Mouse (Mus musculus) kidney, adult 8-10 months (tissue): ENCODE data around the gene Dennd2a.

Source experiments
- DNase-seq, 2 experiments: peaks; one replicate each; pipeline ENCODE4 v3.0.0; 2022

The Dennd2a gene

DNA sequence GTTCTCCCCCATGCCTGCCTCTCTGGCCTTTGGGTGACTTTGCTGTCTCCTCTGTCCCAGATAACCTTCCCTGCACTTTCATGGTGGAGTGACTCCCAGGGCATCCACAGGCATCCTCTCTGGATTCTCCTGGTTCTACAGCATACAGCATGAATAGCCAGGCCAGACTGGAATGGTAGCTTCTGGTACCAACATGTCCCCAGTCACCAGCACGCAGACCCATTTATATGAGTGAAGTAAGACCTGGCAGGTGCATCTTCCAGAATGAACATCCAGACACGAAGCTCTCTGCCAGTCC, 2.1 kb downstream of the Dennd2a start:
- no peak for DNase-seq

DNA sequence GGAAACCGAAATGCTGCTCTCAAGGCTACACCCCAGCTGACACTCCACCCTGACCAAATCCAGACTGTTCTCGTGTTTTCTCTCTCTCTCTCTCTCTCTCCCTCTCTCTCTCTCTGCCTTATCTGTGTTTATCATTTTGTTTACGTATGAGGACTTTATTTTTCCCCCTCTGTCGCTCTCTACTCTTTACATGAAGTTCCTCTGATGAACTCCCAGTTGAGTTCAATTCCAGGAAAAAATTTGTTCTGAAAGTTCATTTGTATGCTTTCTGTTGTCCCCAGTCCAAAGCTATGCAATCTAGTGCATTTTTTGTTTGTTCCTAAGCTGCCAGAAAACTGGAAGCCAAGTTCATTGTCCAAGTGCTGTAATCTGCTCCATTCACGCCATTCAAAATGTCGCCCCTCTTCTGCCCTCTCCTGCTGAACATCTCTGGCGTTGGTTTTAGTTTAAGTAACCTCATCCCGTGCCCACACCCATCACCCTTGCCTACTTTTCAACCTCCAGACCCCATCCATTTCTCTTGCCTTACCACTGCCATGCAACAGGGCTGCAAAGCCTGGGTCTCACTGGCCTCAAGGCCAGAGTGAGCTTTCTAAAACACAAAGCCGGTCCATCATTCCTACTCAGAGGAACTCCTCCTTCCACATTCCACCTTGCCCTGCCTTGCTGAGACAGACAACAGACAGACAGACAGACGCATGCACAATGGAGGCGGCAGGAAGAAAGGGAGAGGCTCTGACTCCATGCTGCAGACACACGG, 2.6 kb downstream of the Dennd2a start:
- DNase-seq, result no peak

DNA sequence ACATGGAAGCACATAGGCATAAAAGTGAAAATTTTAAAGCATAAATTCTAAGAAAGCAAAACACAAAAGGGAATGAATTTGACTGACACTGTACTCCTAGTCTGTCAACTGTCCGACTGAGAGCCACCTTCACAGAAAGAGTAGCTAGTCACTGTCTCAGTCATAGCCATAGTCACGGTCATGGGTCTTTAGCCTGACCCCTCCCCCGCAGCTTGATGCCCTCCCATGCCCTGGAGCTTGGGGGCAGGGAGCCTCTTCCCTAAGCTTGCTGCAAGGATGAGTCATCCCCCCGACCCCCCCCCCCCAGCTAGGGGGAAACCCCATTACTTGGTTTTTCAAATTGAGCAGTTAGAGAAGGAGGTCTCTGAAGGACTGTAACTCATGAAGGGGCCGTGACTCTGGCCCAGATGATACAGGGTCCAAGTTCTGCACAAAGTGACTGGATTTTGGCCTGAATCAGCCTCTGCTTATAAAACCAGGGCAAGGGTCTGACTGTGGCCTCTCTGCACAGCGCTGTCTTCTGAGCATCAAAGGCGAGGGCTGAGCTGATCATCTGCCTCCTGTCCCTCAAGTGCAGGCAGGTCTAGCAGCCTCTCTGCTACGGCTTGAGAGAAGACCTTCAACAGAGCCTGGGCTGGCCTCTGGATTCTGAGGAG, 5.6 kb downstream of the Dennd2a start:
- DNase-seq, result no peak

DNA sequence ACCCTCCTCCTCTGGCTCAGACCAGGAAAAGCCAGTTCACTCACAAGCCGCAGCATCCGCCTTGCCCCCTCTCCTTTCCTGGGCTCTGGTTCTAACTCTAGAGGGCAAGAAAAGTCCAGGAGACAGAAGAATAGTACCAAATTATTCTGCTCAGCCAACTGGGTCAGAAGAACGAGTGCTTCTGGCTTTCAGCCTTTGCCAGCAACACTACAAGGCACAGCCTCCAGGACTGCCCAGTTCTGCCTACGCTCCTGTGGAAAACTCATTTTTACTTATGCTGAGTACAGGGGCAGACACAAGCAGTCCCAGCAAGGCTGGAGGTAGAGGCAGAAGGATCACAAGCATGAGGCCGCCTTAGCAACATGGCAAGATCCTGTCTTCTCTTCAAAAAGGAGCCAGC, 9.6 kb downstream of the Dennd2a start:
- no peak for DNase-seq

DNA sequence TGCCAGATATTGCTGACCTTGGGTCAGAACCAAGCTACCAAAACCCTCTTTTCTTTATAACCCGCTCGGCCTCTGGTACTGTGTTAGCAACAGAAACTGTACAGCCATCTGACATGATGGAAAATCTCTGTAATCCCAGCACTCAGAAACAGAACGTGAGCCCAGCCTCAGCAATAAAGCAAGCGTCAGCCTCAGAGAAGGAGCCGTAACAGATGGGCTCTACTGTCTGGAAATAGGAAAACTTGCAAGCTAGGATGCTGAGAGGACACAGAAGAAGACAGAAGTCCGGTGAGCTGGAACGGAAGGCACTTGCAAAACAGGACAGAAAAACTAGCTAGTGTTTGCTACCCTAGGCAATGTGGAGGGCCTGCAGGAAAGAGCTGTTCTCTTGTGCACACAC, 12.2 kb downstream of the Dennd2a start:
- DNase-seq, result no peak

- no peak for DNase-seq
These were observed 13.8 kb downstream of the Dennd2a start for GRCm38 (mm10) chr6:39543769-39544420.

DNA sequence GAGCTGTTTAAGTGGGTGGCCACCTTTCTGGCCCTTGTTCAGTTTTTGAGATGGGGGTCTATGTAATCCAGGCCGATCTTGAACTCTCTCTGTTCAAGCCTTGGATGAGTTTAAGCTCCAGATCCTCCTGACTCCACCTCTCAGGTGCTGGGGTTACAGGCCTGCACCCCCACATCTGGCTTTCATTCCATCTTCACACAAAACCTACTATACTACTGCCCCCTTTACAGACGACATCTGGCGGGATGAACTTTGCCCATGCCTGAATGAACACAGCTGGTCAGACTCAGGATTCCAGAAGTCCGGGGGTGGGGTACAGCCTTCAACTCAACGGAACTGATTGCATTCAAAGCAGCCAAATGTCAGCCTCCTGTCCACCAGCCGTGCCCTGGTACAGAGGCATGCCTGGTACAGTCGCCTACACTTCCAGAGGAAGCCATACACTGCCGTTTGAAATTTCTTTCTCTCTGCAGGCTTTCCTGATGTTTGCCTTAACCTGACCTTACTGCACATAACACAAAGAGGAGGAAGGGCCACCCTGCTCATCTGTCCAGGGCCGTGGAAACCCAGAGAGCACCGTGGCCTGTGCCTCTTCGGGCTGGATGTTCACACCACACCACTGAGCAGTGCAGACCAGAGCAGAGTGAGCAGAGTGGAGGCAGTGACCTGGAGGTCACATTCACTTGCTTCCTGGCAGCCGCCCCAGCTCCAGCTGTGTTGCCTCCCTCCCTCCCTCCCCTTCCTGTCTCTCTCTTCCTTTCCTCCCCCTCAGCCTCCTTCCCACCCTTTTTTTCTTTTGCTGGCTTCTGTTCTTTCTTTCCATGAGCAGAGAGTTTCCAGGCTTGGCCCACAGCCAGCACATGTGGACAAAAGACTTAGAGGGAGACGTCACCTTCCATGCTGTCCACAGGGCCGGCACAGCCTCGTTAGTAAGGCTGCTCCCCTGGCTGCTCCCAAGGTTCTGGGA, 14.8 kb downstream of the Dennd2a start:
- DNase-seq, result peak; percentile 48 to 62

GRCm38 (mm10) chr6:39540563-39540962, 17.1 kb downstream of the Dennd2a start:
- DNase-seq, result no peak

GRCm38 (mm10) chr6:39539679-39540155, 17.9 kb downstream of the Dennd2a start:
- peak; percentile 36 to 70 for DNase-seq

DNA sequence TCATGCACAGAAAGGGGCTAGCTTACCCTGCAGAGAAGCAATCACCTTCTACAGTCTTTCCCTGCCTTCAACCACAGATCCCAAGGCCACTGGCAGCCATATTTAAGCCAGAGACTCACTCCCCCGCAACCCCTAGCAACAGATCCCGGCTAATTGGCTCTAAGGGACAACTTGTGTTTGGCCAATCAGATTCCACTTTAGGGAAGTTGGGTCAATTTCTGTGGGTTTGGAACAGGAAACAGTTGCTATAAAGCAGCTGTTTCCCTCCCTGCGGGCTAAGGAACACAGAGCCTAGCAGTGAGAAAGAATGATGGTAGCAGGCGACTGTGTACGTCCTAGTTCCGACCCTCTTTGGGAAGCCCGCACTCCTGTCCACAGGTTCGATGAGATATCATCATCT, 19.4 kb downstream of the Dennd2a start:
- DNase-seq, result no peak

- DNase-seq, result no peak
These were observed 20.4 kb downstream of the Dennd2a start for GRCm38 (mm10) chr6:39537276-39537675.

GRCm38 (mm10) chr6:39536621-39537020, 21.0 kb downstream of the Dennd2a start:
- DNase-seq, result no peak

DNA sequence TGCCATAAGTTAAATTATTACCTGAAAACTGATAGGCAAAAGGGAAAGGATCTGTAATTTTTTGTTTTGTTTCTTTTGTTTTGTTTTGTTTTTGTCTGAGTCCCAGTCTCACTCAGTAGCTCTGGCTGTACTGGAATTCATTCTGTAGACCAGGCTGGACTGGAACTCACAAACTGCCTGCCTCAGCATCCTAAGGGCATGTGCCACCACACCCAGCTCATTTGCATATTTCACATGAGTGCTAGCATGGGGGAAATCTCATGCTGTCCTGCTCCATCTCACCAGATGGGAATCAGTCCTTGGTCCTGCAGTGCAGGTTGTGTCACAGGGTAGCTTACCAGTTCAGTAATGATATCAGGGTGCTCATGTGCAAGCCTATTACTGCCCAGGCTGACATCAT, 22.7 kb downstream of the Dennd2a start:
- DNase-seq, result no peak

DNA sequence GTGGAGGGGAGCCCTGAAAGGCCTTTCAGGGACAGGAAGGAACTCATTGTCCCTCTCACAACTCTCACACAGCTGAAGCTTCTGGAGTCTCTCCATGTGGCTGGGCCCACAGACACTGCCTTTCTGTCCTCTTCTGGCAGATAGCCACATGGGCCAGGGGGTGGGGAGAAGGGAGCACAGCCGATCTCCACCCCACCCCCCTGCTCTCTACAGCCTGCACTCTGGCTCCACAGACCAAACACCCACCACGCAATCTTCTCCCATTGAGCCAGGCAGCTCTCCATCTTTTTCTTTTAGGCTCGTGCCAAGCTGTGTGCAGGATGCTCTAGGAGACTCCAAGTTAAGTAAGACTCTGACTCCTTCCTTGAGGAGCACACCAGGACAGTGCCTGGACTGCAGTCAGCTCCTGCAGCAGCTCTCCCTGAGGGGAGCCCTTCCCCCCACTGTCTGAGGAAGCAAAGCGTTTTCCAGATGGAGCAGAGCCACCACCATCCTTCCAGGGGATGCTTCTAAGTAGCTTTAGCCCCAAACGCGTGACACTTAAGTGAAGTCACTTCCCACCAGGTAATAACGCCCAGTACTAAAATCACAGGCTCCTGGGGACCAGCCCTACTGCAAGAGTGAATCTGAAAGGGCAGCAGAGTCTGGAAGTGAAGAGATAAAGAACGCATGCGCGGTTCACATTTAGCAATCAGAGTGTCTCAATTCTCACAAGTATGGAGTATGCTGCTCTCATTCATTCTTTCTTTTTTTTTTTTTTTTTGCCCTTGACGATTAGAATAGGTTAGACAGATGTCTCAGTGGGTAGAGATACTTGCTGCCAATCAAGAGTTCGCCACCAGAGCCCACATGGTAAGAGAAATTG, 28.8 kb downstream of the Dennd2a start:
- peak in 1 of 2 experiments; percentile 14 for DNase-seq

DNA sequence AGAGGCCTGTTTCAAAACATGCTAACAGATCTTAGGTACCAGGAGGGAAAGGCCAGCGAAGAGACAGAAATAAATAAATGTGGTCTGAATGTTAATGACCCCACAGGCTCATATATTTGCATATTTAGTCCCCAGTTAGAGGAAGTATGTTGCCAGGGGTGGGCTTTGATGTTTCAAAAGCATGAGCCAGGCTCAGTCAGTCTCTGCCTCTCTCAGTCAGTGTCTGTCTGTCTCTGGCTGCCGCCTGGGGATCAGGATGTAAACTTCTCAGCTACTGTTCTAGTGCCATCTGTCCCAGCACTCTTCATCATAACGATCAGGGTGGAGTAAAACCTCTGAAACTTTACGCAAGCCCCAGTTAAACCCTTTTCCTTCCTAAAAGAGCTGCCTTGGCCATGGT, 29.9 kb downstream of the Dennd2a start:
- DNase-seq, result no peak

DNA sequence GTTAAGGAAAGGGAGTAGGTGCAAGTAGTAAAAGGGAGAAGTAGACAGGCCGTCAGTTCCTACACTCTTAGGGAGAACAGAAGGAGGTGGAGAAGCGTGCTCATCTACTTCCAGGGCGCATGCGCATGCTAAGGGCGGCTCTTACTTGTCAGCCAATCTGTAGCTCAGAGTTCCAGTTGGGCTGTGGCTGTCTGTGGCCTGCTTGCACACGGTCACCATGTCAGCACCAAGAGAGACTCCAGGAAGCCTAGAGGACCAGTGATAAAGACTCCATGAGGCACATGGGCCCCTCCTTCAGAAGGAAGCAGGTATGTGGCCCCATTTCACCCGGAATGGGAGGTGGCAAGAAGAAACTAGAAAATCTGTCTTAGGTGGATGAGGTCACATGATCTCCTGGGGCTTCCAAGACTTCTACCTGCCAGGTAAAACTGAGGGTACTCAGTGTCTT, 30.3 kb downstream of the Dennd2a start:
- DNase-seq, result no peak

DNA sequence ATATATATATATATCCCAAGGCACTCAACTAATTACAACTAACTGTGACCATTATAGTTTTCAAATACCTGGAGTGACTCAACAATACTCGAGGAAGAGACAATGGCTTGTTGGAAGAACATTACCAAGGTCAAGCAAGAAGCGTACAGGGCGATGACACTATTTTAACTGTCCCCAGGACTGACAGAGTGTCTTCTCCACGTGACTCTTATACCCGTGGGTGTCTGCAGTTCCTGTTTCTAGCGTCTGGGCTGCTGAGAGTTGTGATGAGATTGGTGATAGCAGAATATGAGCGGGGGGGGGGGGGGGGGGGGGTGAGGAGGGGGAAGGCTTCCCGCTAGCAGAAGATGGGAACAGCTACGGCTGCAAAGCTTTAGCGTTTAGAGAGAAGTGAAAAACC, 30.9 kb downstream of the Dennd2a start:
- DNase-seq, result no peak

DNA sequence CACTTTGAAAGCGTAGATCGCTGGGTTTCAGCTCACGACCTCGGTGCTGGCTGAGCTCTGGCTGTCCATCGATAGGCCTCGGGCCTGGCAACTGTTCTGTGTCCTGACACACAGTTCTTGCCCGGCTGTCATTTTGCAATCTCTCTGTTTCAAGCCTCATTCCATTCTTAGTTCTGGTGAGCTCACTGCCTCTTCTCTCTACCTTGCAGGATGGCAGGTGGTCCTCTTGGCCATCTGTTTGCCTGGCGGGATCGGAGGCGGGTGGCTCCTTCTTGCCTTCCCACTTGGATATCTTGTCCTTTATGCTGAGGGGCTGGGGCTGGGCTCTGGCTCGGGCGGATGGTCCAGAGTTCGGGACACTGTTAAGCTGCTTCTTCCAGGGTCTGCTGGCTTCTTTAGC, 34.5 kb downstream of the Dennd2a start:
- no peak for DNase-seq

GRCm38 (mm10) chr6:39522425-39522824, 35.2 kb downstream of the Dennd2a start:
- DNase-seq, result no peak

GRCm38 (mm10) chr6:39515739-39516131, 41.9 kb downstream of the Dennd2a start:
- DNase-seq, result no peak

DNA sequence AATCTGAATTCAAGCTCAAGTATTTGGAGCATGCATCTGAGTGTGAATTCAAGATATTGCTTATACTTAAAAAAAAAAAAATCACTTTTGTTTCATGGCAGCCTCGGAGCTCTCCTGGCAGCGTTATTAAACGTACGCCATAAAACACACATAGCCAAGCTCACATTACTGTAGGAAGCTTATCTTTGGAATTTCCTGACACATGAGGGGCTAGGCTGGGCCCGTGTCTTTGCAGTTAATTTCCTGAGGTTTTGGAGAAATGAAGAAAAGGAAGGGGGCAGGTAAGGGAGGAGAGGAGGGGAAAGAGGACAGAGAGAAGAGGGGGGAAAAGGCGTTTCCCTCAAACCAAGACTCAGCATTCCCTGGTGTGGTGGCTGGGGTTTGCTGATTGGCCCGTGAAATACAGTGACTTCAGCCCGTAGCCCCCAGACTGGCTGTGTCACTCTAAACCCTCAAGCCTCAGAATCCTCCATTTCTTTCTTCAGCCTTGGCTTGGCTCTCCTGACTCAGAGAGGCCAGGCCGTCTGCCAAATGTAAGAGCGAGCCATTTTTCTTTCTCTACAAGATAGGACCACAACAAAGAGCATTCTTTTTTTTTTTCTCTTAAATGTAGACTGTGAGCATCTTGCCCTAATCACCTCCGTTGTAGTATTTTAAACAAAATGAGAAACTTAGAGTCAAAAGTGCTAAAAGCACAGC, 42.5 kb downstream of the Dennd2a start:
- DNase-seq, result no peak
